Mouse (Mus musculus) embryonic facial prominence, embryonic 12.5 days (tissue): ENCODE results near the gene Wscd2. TPM values are rescaled to one million over a fixed set of nuclear protein-coding genes. Genes with fewer than 3 reads are reported as not detected.

Experiments
- ATAC-seq: fragments of 200-750 bp; cut with Nextera tagmentation; 2 replicates; pipeline ENCODE4 v1.8.0; 2017; ENCODE audit not compliant: insufficient number of reproducible peaks, insufficient read depth, low FRiP score, low TSS enrichment
- H3K27ac ChIP-seq: fragments of 300-500 bp; sonication (generic); 2 replicates; pipeline ENCODE4 v1.5.1; 2016; ENCODE audit warnings: mild to moderate bottlenecking
- H3K27me3 ChIP-seq: fragments of 300-500 bp; sonication (generic); 2 replicates; pipeline ENCODE4 v1.6.1; 2016; ENCODE audit warnings: mild to moderate bottlenecking, moderate library complexity
- H3K36me3 ChIP-seq: fragments of 300-500 bp; sonication (generic); 2 replicates; pipeline ENCODE4 v1.6.1; 2016; ENCODE audit warnings: mild to moderate bottlenecking
- H3K4me1 ChIP-seq: fragments of 300-500 bp; sonication (generic); 2 replicates; pipeline ENCODE4 v1.6.1; 2016
- H3K4me2 ChIP-seq: fragments of 300-500 bp; sonication (generic); replicated peaks from 2 replicates; pipeline ENCODE4 v1.6.1; 2016; ENCODE audit warnings: mild to moderate bottlenecking, moderate library complexity
- H3K4me3 ChIP-seq: fragments of 300-500 bp; sonication (generic); 2 replicates; pipeline ENCODE4 v1.5.1; 2016; ENCODE audit warnings: mild to moderate bottlenecking
- H3K9ac ChIP-seq: fragments of 300-500 bp; sonication (generic); 2 replicates; pipeline ENCODE4 v1.6.1; 2016; ENCODE audit warnings: mild to moderate bottlenecking, moderate library complexity
- H3K9me3 ChIP-seq: fragments of 300-500 bp; sonication (generic); 2 replicates; pipeline ENCODE4 v1.6.1; 2016; ENCODE audit warnings: mild to moderate bottlenecking, moderate library complexity
- WGBS: fragments of 180-500 bp; shearing (Covaris S2); methylation state at CpG from one replicate; pipeline ENCODE4 v1.1.7; 2016; 5-methylcytosine and 5-hydroxymethylcytosine counted together
- polyA plus RNA-seq: library from polyadenylated mRNA; unstranded; fragments of >200 nt; fragmentation: Nextera tagmentation; extraction: Ambion mirVana; gene quantifications from 2 replicates; pipeline ENCODE4 v1.2.1, GENCODE M21; 2016

Wscd2 gene
- polyA plus RNA-seq, 1 experiment from 2014 or later: 7.1 TPM

DNA sequence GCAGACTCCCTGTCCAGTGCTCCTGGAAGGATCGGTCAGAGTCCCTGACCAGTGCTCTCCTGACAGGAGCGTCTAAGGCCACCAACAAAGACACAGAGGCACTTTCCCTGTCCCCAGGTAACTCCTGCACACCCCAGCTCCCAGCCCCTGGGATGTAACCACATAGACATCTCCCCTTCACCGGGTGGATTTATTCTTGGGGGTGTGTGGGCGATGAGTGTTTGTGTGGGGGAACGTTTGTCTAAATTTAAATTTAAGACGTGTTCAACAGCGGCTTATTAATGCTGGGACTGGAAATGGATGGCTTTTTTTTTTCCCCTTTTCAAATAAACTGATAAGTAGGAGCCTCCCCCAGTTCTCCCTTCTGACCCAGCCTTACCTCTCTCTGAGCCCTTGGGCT lies 49.7 kb downstream of the Wscd2 start:
- Histone ChIP-seq H3K9ac (no peak overlapping the region), H3K9me3 (no peaks in the 10 kb centered on the region), H3K36me3 (no peaks in the 10 kb centered on the region), H3K4me3 (no peak overlapping the region), H3K27ac (no peak overlapping the region), H3K4me2 (no peak overlapping the region), H3K27me3 (peaks cover 5% of the 10 kb centered on the region; the same call in 1 of the 2 replicates), H3K4me1 (peaks cover 9% of the 10 kb centered on the region; the same call in 1 of the 2 replicates)
- no peak for ATAC-seq
- WGBS: 81% methylated on average over 7 of the region's 7 CpGs

DNA sequence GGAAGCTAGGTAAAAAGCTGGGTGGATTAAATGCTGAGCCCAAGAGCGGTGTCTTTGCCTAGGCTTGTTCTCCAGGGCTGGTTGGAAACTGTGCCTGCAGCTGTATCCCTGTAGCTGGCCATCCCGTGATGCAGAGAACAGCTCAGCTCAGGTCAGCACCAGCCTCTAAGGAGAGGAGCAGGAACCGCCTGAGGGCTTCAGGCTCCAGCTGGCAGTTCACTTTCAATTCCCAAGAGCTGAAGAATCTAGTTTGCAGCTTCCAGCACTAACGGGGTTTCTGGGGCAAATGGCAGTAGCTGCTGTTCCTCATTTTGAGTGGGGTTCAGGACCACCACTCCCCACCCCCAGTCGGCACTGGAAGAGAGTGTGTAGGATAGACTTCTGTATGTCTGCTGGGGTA lies 51.1 kb downstream of the Wscd2 start:
- 31% methylated on average over 5 of the region's 5 CpGs for WGBS
- ATAC-seq: no peak

DNA sequence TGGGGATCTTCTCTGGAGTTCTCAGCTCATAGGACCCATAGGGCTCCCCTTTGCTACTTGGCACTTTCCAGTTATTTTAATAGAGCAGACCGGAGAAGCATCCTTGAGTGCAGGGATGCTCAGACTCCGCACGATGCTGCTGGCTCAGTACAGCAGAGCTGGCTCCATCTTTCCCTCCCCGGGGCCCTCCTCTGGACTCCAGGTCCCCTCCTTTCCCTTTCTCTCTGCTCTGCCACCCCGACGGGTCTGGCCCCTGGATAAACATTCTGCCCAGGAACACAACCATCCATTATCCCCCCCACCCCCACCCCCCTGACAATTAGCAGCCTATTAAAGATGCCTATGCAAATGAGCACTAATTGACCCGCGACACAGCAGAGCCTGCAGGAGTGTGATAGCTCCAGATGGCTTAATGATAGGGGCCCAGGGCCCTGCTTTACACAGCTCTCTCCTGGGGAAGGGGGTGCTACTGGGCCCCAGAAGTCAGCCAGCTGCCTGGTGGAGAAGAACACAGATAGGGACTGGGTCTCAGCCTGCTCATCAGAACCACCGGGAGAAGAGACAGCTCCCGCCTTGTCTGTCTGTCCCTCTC lies 52.8 kb downstream of the Wscd2 start:
- Histone ChIP-seq H3K9ac (no peak overlapping the region), H3K27ac (no peak overlapping the region), H3K4me2 (no peak overlapping the region), H3K4me1 (0 out of 2 replicates have a peak, but pooled peaks cover 5% of the 10 kb centered on the region), H3K36me3 (no peaks in the 10 kb centered on the region), H3K27me3 (0 out of 2 replicates have a peak, but pooled peaks cover 5% of the 10 kb centered on the region), H3K9me3 (no peaks in the 10 kb centered on the region), H3K4me3 (no peak overlapping the region)
- no peak for ATAC-seq
- 30% methylated on average over 10 of the region's 10 CpGs for WGBS

More for the DNA sequence above, 51.1 kb downstream of the Wscd2 start:
- no peaks in the 10 kb centered on the region for H3K36me3 ChIP-seq
- H3K4me1 ChIP-seq: peaks cover 9% of the 10 kb centered on the region; the same call in 1 of the 2 replicates
- H3K9me3 ChIP-seq: no peaks in the 10 kb centered on the region
- H3K27me3 ChIP-seq: peaks cover 5% of the 10 kb centered on the region; the same call in 1 of the 2 replicates
- no peak overlapping the region for H3K4me2 ChIP-seq
- no peak overlapping the region for H3K27ac ChIP-seq
- H3K9ac ChIP-seq: no peak overlapping the region
- no peak overlapping the region for H3K4me3 ChIP-seq

DNA sequence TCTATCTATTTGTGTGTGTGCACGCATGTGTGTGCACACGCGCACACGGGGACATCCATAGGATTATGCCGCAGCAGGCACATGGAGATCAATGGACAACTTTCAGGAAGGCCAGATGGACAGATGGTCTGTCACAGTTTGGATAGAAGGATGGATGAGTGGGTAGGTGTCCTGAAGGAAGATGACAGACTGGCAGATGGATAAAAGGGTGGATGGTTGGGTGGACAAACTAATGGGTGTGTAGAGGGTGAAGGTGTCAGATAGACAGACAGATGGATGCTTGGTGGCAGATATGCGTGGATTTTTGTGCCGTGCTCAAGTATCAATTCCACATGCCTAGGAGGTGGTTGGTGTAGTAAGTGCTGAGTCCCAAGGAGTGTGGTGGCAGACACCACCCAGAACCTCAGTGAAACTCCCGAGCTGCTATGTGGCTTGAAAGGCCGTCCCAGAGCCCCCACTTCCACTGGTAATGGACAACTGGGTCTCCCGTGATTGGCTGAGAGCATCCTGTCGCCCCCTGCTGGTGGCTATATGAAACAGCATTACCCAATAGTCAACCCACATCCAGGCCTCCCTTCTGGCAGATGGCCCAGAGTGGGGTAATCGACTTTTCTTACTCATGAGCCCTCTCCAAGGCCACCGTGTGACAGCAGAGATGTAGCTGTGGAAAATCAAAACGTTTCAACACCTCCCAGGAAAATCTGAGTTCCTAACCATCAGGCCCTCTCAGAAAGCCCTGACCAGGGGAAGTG lies 58.0 kb downstream of the Wscd2 start:
- H3K27ac ChIP-seq: no peak overlapping the region
- ATAC-seq: no peak
- no peak overlapping the region for H3K9ac ChIP-seq
- peaks cover 18% of the 10 kb centered on the region for H3K27me3 ChIP-seq
- no peaks in the 10 kb centered on the region for H3K36me3 ChIP-seq
- H3K4me2 ChIP-seq: no peak overlapping the region
- H3K9me3 ChIP-seq: no peaks in the 10 kb centered on the region
- H3K4me1 ChIP-seq: no peaks in the 10 kb centered on the region
- H3K4me3 ChIP-seq: no peak overlapping the region
- 58% methylated on average over 14 of the region's 14 CpGs for WGBS

DNA sequence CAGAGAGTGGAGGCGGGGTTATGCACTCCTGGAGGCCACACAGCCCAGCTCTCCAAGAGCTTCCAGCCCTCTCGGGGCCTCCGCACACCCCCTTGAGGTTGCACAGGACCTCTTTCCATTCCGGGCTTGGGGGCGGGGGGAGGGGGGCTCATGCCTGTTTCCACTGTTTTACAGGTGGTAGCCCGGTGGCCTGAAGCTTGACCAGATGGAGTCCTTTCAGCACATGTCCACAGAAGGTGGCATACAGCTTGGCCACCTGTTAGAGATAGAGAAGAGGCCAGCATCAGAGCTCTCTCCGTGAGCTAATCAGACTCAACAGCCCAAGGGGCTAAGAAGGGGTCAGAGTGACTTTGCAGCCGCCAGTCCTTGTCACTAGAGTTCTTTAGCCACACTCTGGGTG lies 60.1 kb downstream of the Wscd2 start:
- Histone ChIP-seq H3K4me2 (no peak overlapping the region), H3K27me3 (peaks cover 21% of the 10 kb centered on the region), H3K9me3 (no peaks in the 10 kb centered on the region), H3K27ac (no peak overlapping the region), H3K36me3 (no peaks in the 10 kb centered on the region), H3K4me1 (peaks cover 5% of the 10 kb centered on the region; the same call in 1 of the 2 replicates), H3K4me3 (no peak overlapping the region), H3K9ac (no peak overlapping the region)
- 60% methylated on average over 8 of the region's 8 CpGs for WGBS
- no peak for ATAC-seq

DNA sequence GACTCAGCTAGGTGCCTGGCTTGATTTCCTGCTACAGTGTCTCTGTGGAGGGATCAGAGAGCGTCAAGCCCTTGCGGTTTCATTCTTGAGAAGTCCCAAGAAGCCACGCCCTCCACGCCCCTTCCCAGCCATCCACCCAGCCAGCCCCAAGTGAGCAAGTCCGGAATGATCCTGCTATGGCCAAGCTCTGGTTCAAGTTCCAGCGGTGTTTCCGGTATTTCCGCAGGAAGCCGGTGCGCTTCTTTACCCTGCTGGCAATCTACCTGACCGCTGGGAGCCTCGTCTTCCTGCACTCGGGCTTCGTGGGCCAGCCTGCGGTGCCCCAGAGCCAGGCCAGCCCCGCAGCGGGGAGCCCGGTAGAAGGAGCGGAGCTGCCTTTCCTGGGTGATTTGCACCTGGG lies 60.6 kb downstream of the Wscd2 start:
- H3K27ac ChIP-seq: no peak overlapping the region
- H3K9me3 ChIP-seq: no peaks in the 10 kb centered on the region
- 18% methylated on average over 19 of the region's 19 CpGs for WGBS
- H3K27me3 ChIP-seq: peaks cover 21% of the 10 kb centered on the region
- no peaks in the 10 kb centered on the region for H3K36me3 ChIP-seq
- peaks cover 5% of the 10 kb centered on the region; the same call in 1 of the 2 replicates for H3K4me1 ChIP-seq
- H3K4me3 ChIP-seq: no peak overlapping the region
- H3K4me2 ChIP-seq: no peak overlapping the region
- H3K9ac ChIP-seq: no peak overlapping the region
- no peak for ATAC-seq

DNA sequence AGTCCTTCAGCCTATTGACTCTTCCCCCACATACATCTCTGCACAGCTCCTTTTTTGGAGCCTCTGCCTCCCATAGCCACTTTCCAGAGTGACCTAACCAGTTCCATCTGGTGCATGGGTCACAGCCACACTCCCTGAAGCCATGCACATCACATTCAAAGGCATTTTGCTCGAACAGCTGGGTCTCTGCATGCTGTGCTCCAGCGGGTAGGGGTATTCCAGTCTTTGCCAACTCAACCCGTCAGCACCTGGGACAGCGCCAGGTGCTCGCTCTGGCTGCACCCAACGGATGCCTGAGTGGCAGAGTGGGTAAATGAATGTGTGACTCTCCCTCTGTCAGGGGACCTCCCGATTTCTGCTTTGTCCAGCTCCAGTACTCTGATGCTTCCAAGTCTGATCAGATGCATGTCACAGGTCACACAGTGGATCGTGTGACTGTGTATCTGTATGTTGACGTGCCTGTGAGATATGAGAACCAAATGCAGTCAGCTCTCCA lies 63.3 kb downstream of the Wscd2 start:
- WGBS: 7% methylated on average over 9 of the region's 9 CpGs
- Histone ChIP-seq H3K36me3 (no peaks in the 10 kb centered on the region), H3K9me3 (no peaks in the 10 kb centered on the region), H3K27ac (no peak overlapping the region), H3K4me1 (peaks cover 5% of the 10 kb centered on the region; the same call in 1 of the 2 replicates), H3K27me3 (peaks cover 23% of the 10 kb centered on the region), H3K9ac (no peak overlapping the region), H3K4me3 (no peak overlapping the region), H3K4me2 (no peak overlapping the region)
- no peak for ATAC-seq

DNA sequence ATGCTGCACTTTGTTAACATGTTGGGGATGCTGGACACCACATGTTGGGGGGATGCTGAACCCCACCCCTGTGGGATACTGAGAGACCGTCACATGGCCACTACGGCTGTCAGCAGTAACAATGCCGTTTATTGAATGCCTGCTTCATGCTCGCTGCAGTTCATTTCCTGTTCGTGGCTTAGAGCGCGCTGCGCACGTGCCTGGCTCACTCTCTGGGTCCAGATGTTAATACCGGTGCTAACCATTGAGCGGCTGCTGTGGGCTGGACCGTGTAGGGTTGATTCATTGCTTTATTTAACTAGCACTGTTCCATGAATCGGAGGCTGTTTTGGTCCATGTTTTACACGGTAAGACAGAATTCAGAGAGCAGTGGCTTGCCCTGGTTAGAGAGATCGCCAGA lies 64.0 kb downstream of the Wscd2 start:
- ATAC-seq: no peak
- Histone ChIP-seq H3K27ac (no peak overlapping the region), H3K4me2 (no peak overlapping the region), H3K4me3 (no peak overlapping the region), H3K27me3 (peaks cover 23% of the 10 kb centered on the region), H3K9me3 (no peaks in the 10 kb centered on the region), H3K36me3 (no peaks in the 10 kb centered on the region), H3K4me1 (peaks cover 5% of the 10 kb centered on the region; the same call in 1 of the 2 replicates), H3K9ac (no peak overlapping the region)
- WGBS: 42% methylated on average over 15 of the region's 15 CpGs

DNA sequence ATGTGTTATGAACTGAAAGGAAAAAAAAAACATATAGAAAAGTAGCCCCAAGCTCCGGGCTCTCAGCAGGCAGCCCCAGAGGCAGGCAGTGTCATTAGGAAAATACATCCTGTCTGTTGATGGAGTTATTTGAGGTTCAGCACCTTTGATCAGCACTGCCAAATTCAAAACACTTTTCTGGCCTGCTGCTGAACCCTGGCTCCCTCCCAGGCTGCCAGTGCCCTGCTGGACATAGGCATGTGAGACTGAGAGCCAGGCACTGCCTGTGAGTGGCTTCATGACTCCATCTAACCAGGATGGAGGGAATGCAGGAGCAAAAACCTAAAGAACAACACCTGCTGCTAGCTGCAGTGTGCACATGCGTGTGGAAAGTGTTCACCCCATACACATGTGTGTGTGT lies 64.4 kb downstream of the Wscd2 start:
- 69% methylated on average over 2 of the region's 2 CpGs for WGBS
- ATAC-seq: no peak
- Histone ChIP-seq H3K9me3 (no peaks in the 10 kb centered on the region), H3K4me2 (no peak overlapping the region), H3K36me3 (no peaks in the 10 kb centered on the region), H3K9ac (no peak overlapping the region), H3K27me3 (peaks cover 23% of the 10 kb centered on the region), H3K4me1 (peaks cover 5% of the 10 kb centered on the region; the same call in 1 of the 2 replicates), H3K27ac (no peak overlapping the region), H3K4me3 (no peak overlapping the region)

DNA sequence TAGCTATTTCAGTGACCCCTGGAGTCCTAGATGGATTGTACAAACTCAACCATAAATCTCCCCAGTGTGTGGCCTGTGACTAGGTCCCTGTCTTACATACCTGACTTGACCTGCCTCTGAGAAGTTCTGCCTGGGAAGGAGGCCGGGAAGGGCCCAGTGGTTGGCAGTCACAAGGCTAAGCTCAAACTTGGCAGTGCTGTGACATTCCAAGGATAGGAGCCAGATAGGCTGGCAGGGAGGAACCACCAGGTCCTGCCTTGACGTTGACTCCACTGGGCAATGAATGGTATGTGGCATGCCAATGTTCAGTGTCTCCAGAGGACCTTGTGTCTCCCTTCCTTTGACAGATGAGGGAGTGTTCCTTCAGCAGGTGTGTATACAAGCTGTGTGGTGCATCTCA lies 65.6 kb downstream of the Wscd2 start:
- H3K4me2 ChIP-seq: no peak overlapping the region
- no peak overlapping the region for H3K4me3 ChIP-seq
- H3K9ac ChIP-seq: no peak overlapping the region
- peaks cover 5% of the 10 kb centered on the region; the same call in 1 of the 2 replicates for H3K4me1 ChIP-seq
- H3K27me3 ChIP-seq: peaks cover 15% of the 10 kb centered on the region
- ATAC-seq: no peak
- no peaks in the 10 kb centered on the region for H3K9me3 ChIP-seq
- no peak overlapping the region for H3K27ac ChIP-seq
- WGBS: 67% methylated on average over 2 of the region's 2 CpGs
- H3K36me3 ChIP-seq: no peaks in the 10 kb centered on the region

DNA sequence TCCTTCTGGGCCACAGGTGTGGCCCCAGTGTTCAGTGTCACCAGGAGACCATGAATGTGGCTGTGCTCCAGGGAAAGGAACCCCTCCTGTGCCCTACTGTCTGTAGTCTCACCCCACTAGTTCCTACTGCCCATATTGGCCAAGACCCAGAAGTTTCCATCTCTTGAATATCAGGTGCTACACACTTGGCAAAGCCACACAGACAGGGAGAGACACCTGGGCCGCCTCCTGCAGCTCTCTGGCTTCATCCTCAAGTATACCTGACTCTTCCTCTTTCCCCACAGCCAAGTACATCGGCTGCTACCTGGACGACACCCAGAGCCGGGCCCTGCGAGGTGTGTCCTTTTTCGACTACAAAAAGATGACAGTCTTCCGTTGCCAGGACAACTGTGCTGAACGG lies 67.9 kb downstream of the Wscd2 start:
- 91% methylated on average over 8 of the region's 8 CpGs for WGBS
- Histone ChIP-seq H3K4me3 (no peak overlapping the region), H3K9me3 (no peaks in the 10 kb centered on the region), H3K27ac (no peak overlapping the region), H3K9ac (no peak overlapping the region), H3K36me3 (no peaks in the 10 kb centered on the region), H3K4me1 (peaks cover 5% of the 10 kb centered on the region; the same call in 1 of the 2 replicates), H3K4me2 (no peak overlapping the region), H3K27me3 (0 out of 2 replicates have a peak, but pooled peaks cover 5% of the 10 kb centered on the region)
- ATAC-seq: no peak

DNA sequence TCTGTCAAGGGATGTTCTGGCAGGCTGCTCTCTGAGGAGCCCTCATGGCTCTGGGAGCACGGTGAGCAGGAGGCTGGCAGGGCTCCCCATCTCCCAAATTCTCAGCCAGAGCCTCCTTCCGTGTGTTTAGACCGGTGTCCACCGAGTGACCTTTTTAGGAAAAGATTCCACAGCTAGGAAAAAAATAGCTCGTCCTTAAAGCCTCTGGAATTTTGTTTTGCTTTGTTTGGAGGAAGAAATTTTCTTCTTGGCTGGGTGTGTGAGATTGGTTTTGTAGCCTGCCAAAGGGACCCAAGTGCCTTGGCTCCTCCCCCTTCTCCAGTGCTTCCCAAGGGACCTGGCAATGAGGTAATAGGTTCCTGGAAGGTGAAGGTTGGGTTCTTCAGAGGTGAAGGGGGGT lies 69.5 kb downstream of the Wscd2 start:
- WGBS: 80% methylated on average over 5 of the region's 5 CpGs
- no peaks in the 10 kb centered on the region for H3K4me1 ChIP-seq

More for the DNA sequence above, 69.5 kb downstream of the Wscd2 start:
- H3K36me3 ChIP-seq: no peaks in the 10 kb centered on the region
- H3K4me2 ChIP-seq: no peak overlapping the region
- ATAC-seq: no peak
- H3K27me3 ChIP-seq: 0 out of 2 replicates have a peak, but pooled peaks cover 2% of the 10 kb centered on the region
- no peak overlapping the region for H3K27ac ChIP-seq
- no peaks in the 10 kb centered on the region for H3K9me3 ChIP-seq
- no peak overlapping the region for H3K9ac ChIP-seq
- H3K4me3 ChIP-seq: no peak overlapping the region
